11 mouse cellular contexts compared by ENCODE assay signal in the genomic region with DNA sequence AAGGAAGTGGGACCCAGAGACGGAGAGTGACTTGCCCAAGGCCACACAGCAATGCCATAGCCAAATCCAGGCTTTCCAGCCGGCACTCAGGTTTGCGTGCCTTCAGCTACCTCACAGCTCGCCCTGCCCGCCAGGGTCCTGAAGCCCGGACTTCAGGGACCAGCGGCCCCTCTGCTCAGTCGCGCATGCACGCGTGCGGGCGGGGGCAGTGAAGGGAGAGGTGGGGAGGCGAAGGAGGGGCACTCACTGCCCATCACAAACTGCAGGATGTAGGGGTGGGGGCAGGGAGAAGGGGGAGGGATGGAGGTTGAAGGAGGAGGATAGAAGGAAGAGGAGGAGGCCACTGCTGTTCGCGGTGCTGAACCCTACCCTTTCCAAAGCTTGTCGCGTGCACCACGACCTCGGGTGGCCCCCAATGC. TPM values are rescaled to one million over a fixed set of nuclear protein-coding genes. Genes with fewer than 3 reads are reported as not detected.
A peak's percentile ranks its signal among the peaks of the same experiment; 100 is the strongest.
DNase-seq lines count a peak whose midpoint lies in the region; ATAC-seq and TF ChIP-seq lines count a peak whose summit lies in the region.
"Had no signal": no experiment of that assay in that cellular context is flagged by ENCODE, and none has a peak within 500 bp of the region (broad histone marks: within the 10 kb centered on the region; RNA-seq: fewer than 3 reads in every experiment).

No protein-coding gene starts in this region.

- H3K4me3 ChIP-seq in forebrain, embryonic 10.5 days: peak overlapping the region; percentile 37
- no peak overlapping the region for H3K4me3 ChIP-seq in forebrain, postnatal 0 days (ENCODE audit: low read depth, low read length)
- peak overlapping the region; percentile 23; the same call in 1 of the 2 replicates for H3K4me3 ChIP-seq in liver, embryonic 16.5 days (ENCODE audit: low read depth, low read length)
- H3K4me3 ChIP-seq in stomach, postnatal 0 days (ENCODE audit: low read depth, low read length): peak overlapping the region; percentile 31

- H3K27me3 ChIP-seq in forebrain, embryonic 10.5 days (ENCODE audit: poor library complexity, severe bottlenecking): peaks cover 100% of the 10 kb centered on the region
- peaks cover 65% of the 10 kb centered on the region for H3K27me3 ChIP-seq in forebrain, postnatal 0 days (ENCODE audit: insufficient read depth, low read length)
- H3K27me3 ChIP-seq in liver, embryonic 16.5 days (ENCODE audit: control insufficient read depth, insufficient read depth, low read depth, low read length): peaks cover 100% of the 10 kb centered on the region
- peaks cover 74% of the 10 kb centered on the region for H3K27me3 ChIP-seq in stomach, postnatal 0 days (ENCODE audit: control insufficient read depth, insufficient read depth, low read length)

- no peaks in the 10 kb centered on the region for H3K36me3 ChIP-seq in forebrain, embryonic 10.5 days (replicated peaks)
- H3K36me3 ChIP-seq in forebrain, postnatal 0 days (ENCODE audit: insufficient read depth): no peaks in the 10 kb centered on the region
- no peaks in the 10 kb centered on the region for H3K36me3 ChIP-seq in liver, embryonic 16.5 days (ENCODE audit: control insufficient read depth, insufficient read depth)
- no peaks in the 10 kb centered on the region for H3K36me3 ChIP-seq in stomach, postnatal 0 days (ENCODE audit: control insufficient read depth, insufficient read depth, low read length)

- no peak for DNase-seq in forebrain, embryonic 10.5 days (ENCODE audit: extremely low spot score, low spot score)
- no peak for DNase-seq in forebrain, postnatal 0 days
- peak; percentile 43 for DNase-seq in testis, postnatal 10 days (ENCODE audit: low spot score)
- DNase-seq in testis, postnatal 14 days (ENCODE audit: low spot score): no peak
- DNase-seq in stomach, postnatal 0 days (ENCODE audit: low spot score): no peak
- DNase-seq in ovary, adult 18-20 months (ENCODE audit: low spot score): no peak
- DNase-seq in right cerebral cortex, postnatal 25 days: no peak

- TF ChIP-seq CTCF in forebrain, postnatal 0 days (IDR thresholded peaks at IDR 0.05; ENCODE audit: low read depth): no peak
- TF ChIP-seq CTCF in stomach, postnatal 0 days (IDR thresholded peaks at IDR 0.05; ENCODE audit: low read depth): no peak

- 0% methylated on average over 20 of the region's 20 CpGs for WGBS in forebrain, embryonic 10.5 days
- WGBS in forebrain, postnatal 0 days: 3% methylated on average over 19 of the region's 20 CpGs
- 3% methylated on average over 19 of the region's 20 CpGs for WGBS in liver, embryonic 16.5 days (ENCODE audit: insufficient replicate concordance)
- under 1% methylated on average over 20 of the region's 20 CpGs for WGBS in stomach, postnatal 0 days

- peaks cover 86% of the 10 kb centered on the region for H3K4me1 ChIP-seq in forebrain, embryonic 10.5 days
- H3K4me1 ChIP-seq in forebrain, postnatal 0 days (ENCODE audit: insufficient read depth): peaks cover 5% of the 10 kb centered on the region; the same call in 1 of the 2 replicates
- no peaks in the 10 kb centered on the region; the same call in none of the 2 replicates for H3K4me1 ChIP-seq in liver, embryonic 16.5 days (ENCODE audit: control insufficient read depth, low read depth, low read length)
- H3K4me1 ChIP-seq in stomach, postnatal 0 days (replicated peaks; ENCODE audit: control insufficient read depth, insufficient read depth): no peaks in the 10 kb centered on the region

- no peaks in the 10 kb centered on the region for H3K9me3 ChIP-seq in forebrain, embryonic 10.5 days
- no peaks in the 10 kb centered on the region for H3K9me3 ChIP-seq in forebrain, postnatal 0 days (ENCODE audit: low read length)
- H3K9me3 ChIP-seq in liver, embryonic 16.5 days (replicated peaks; ENCODE audit: control insufficient read depth, low read length): no peaks in the 10 kb centered on the region
- no peaks in the 10 kb centered on the region for H3K9me3 ChIP-seq in stomach, postnatal 0 days (ENCODE audit: control insufficient read depth, low read length)

- no peak overlapping the region; the same call in 1 of the 2 replicates for H3K4me2 ChIP-seq in forebrain, postnatal 0 days (ENCODE audit: low read depth)
- no peak overlapping the region for H3K4me2 ChIP-seq in liver, embryonic 16.5 days (ENCODE audit: low read depth, low read length)
- H3K4me2 ChIP-seq in stomach, postnatal 0 days (replicated peaks; ENCODE audit: low read depth): peak overlapping the region; percentile 36

- no peak overlapping the region for H3K27ac ChIP-seq in forebrain, embryonic 10.5 days
- H3K27ac ChIP-seq in forebrain, postnatal 0 days (ENCODE audit: low read depth, low read length): no peak overlapping the region
- H3K27ac ChIP-seq in liver, embryonic 16.5 days (ENCODE audit: low read length): no peak overlapping the region
- no peak overlapping the region for H3K27ac ChIP-seq in stomach, postnatal 0 days (replicated peaks)

- no peak for ATAC-seq in forebrain, postnatal 0 days
- no peak for ATAC-seq in liver, embryonic 16.5 days (ENCODE audit: low read depth)
- ATAC-seq in stomach, postnatal 0 days (ENCODE audit: low FRiP score, low TSS enrichment): no peak

- no peak overlapping the region for H3K9ac ChIP-seq in forebrain, postnatal 0 days
- H3K9ac ChIP-seq in liver, embryonic 16.5 days (ENCODE audit: low read depth, low read length): no peak overlapping the region
- H3K9ac ChIP-seq in stomach, postnatal 0 days (ENCODE audit: low read length): no peak overlapping the region

- no peak for TF ChIP-seq EP300 in stomach, postnatal 0 days (optimal IDR thresholded peaks at IDR 0.05)

RNA-seq across cellular contexts. Expression of gene Skor1, which starts 1.9 kb away (rescaled TPM):
- 0.05 TPM in 1 of 2 replicates, not detected in the other for polyA plus RNA-seq in forebrain, embryonic 10.5 days (2016; fragmentation: Nextera tagmentation; extraction: Ambion mirVana)
- 0.69 and 1.0 TPM in 2 replicates for total RNA-seq in forebrain, postnatal 0 days (2014; rRNA removed)
- polyA plus RNA-seq in forebrain, postnatal 0 days (2015; fragmentation: Nextera tagmentation; extraction: Ambion mirVana): 0.30 and 0.35 TPM in 2 replicates
- polyA plus RNA-seq in liver, embryonic 16.5 days (2015; fragmentation: Nextera tagmentation; extraction: Ambion mirVana): not detected in 2 replicates
- not detected in 2 replicates for polyA plus RNA-seq in stomach, postnatal 0 days (2015; fragmentation: Nextera tagmentation; extraction: Ambion mirVana)
- total RNA-seq: granulocyte monocyte progenitor cell, adult 5-6 weeks; neutrophil, adult 5-6 weeks had no signal
- polyA plus RNA-seq: C2C12 had no signal
